17 mouse cellular contexts compared by ENCODE assay signal in the genomic region with DNA sequence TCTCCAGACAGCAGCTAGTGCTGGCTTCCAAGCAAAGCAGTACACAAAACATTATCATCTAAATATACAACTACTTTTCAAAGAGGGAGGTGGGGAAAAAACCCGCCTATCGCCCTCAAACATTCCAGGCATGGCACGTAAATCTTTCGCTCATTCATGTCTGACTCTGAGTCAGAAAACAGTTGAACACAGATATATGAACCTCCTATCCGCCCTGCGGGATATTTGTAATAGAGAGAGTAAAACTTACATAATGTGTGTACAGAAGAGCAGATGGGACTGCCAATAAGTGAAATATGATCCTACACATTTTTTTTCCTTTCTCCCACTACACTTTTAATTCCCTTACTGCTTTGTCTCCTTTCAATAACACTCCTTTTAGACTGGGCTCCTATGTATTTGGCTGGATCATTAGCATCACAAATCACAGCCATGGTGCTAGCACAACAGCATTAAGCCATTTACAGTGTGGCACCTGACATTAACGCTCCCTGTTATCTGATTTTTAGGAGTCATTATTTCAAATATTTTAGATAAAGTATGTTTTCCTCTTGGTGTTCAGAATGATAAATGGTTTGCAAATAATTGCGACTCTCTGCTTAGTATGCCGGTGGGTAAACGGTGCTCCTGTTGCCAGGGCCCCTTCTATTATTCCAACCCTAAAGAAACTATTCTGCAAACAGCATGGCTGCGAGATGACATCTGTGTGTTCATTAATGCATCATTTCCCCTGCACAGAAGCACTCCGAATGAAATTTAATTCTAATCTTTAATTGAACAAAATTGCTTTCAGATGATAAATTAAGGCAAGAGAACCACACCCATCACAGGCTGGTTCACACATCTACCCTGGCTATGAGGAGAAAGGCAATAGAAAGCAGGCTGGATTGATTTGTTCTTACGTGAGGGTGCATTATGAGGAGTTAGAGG.
DNase-seq lines count a peak whose midpoint lies in the region; ATAC-seq and TF ChIP-seq lines count a peak whose summit lies in the region.
"Had no signal": no experiment of that assay in that cellular context is flagged by ENCODE, and none has a peak within 500 bp of the region (broad histone marks: within the 10 kb centered on the region; RNA-seq: fewer than 3 reads in every experiment).

No protein-coding gene starts in this region.

- H3K4me1 ChIP-seq in limb, embryonic 14.5 days (ENCODE audit: control insufficient read depth, insufficient read depth, low read length): peaks cover 11% of the 10 kb centered on the region; the same call in 1 of the 2 replicates
- H3K4me1 ChIP-seq in limb, embryonic 10.5 days: peaks cover 28% of the 10 kb centered on the region
- H3K4me1 ChIP-seq in forebrain, postnatal 0 days (ENCODE audit: insufficient read depth): peaks cover 20% of the 10 kb centered on the region
- peaks cover 49% of the 10 kb centered on the region for H3K4me1 ChIP-seq in midbrain, embryonic 10.5 days
- peaks cover 47% of the 10 kb centered on the region for H3K4me1 ChIP-seq in neural tube, embryonic 13.5 days (replicated peaks)
- H3K4me1 ChIP-seq: megakaryocyte, embryonic 14.5 days; stomach, embryonic 15.5 days had no signal

- DNase-seq in limb, embryonic 14.5 days (ENCODE audit: low spot score): peak; percentile 30
- no peak for DNase-seq in limb, embryonic 10.5 days (ENCODE audit: low spot score)
- no peak for DNase-seq in forebrain, postnatal 0 days
- DNase-seq in midbrain, embryonic 10.5 days (ENCODE audit: low spot score): no peak
- no peak for DNase-seq in cerebellum, postnatal 4 days (ENCODE audit: low spot score in 2 of 2)
- no peak for DNase-seq in heart, adult 9 months (ENCODE audit: low spot score in 2 of 2)
- DNase-seq in layer of hippocampus, adult 2 months (ENCODE audit: low spot score in 2 of 2): no peak
- DNase-seq: cerebellum, adult 2 months; lung, adult 2 months; right cerebral cortex, postnatal 25 days had no signal

- H3K36me3 ChIP-seq in limb, embryonic 14.5 days (ENCODE audit: control insufficient read depth, insufficient read depth, low read length): no peaks in the 10 kb centered on the region
- no peaks in the 10 kb centered on the region for H3K36me3 ChIP-seq in limb, embryonic 10.5 days
- no peaks in the 10 kb centered on the region for H3K36me3 ChIP-seq in forebrain, postnatal 0 days (ENCODE audit: insufficient read depth)
- no peaks in the 10 kb centered on the region for H3K36me3 ChIP-seq in midbrain, embryonic 10.5 days
- H3K36me3 ChIP-seq in neural tube, embryonic 13.5 days: no peaks in the 10 kb centered on the region
- H3K36me3 ChIP-seq: embryonic facial prominence, embryonic 12.5 days; limb, embryonic 13.5 days; stomach, embryonic 15.5 days had no signal

- H3K9me3 ChIP-seq in limb, embryonic 14.5 days (ENCODE audit: control insufficient read depth, low read length): no peaks in the 10 kb centered on the region
- no peaks in the 10 kb centered on the region for H3K9me3 ChIP-seq in limb, embryonic 10.5 days (replicated peaks)
- no peaks in the 10 kb centered on the region for H3K9me3 ChIP-seq in forebrain, postnatal 0 days (ENCODE audit: low read length)
- no peaks in the 10 kb centered on the region for H3K9me3 ChIP-seq in midbrain, embryonic 10.5 days (replicated peaks)
- H3K9me3 ChIP-seq in neural tube, embryonic 13.5 days: no peaks in the 10 kb centered on the region
- H3K9me3 ChIP-seq: embryonic facial prominence, embryonic 12.5 days; limb, embryonic 13.5 days; megakaryocyte, embryonic 14.5 days; stomach, embryonic 15.5 days had no signal

- H3K27me3 ChIP-seq in limb, embryonic 14.5 days (ENCODE audit: control insufficient read depth, insufficient read depth, low read length): no peaks in the 10 kb centered on the region
- no peaks in the 10 kb centered on the region for H3K27me3 ChIP-seq in limb, embryonic 10.5 days (ENCODE audit: low read depth, poor library complexity, severe bottlenecking)
- no peaks in the 10 kb centered on the region for H3K27me3 ChIP-seq in forebrain, postnatal 0 days (ENCODE audit: insufficient read depth, low read length)
- no peaks in the 10 kb centered on the region for H3K27me3 ChIP-seq in midbrain, embryonic 10.5 days (ENCODE audit: low read depth, poor library complexity, severe bottlenecking)
- no peaks in the 10 kb centered on the region for H3K27me3 ChIP-seq in neural tube, embryonic 13.5 days
- H3K27me3 ChIP-seq: embryonic facial prominence, embryonic 12.5 days; limb, embryonic 13.5 days; megakaryocyte, embryonic 14.5 days; stomach, embryonic 15.5 days had no signal

- H3K9ac ChIP-seq in limb, embryonic 14.5 days (ENCODE audit: low read depth, low read length, severe bottlenecking): no peak overlapping the region
- H3K9ac ChIP-seq in forebrain, postnatal 0 days: peak overlapping the region; percentile 18; the same call in 1 of the 2 replicates
- H3K9ac ChIP-seq in neural tube, embryonic 13.5 days: peak overlapping the region; percentile 22
- H3K9ac ChIP-seq: embryonic facial prominence, embryonic 12.5 days; limb, embryonic 13.5 days; stomach, embryonic 15.5 days had no signal

- H3K4me3 ChIP-seq in limb, embryonic 14.5 days (replicated peaks; ENCODE audit: low read length): no peak overlapping the region
- no peak overlapping the region for H3K4me3 ChIP-seq in limb, embryonic 10.5 days
- H3K4me3 ChIP-seq in forebrain, postnatal 0 days (ENCODE audit: low read depth, low read length): no peak overlapping the region
- H3K4me3 ChIP-seq in midbrain, embryonic 10.5 days: no peak overlapping the region
- no peak overlapping the region for H3K4me3 ChIP-seq in neural tube, embryonic 13.5 days
- H3K4me3 ChIP-seq in layer of hippocampus, adult 2 months: no peak overlapping the region
- H3K4me3 ChIP-seq: embryonic facial prominence, embryonic 12.5 days; limb, embryonic 13.5 days; megakaryocyte, embryonic 14.5 days; stomach, embryonic 15.5 days had no signal

- TF ChIP-seq CTCF in forebrain, postnatal 0 days (IDR thresholded peaks at IDR 0.05; ENCODE audit: low read depth): no peak
- TF ChIP-seq CTCF in layer of hippocampus, adult 2 months (conservative IDR thresholded peaks at IDR 0.05): no peak

- no peak overlapping the region for H3K27ac ChIP-seq in limb, embryonic 14.5 days (replicated peaks; ENCODE audit: low read depth, low read length)
- no peak overlapping the region for H3K27ac ChIP-seq in limb, embryonic 10.5 days
- peak overlapping the region; percentile 35; the same call in 1 of the 2 replicates for H3K27ac ChIP-seq in forebrain, postnatal 0 days (ENCODE audit: low read depth, low read length)
- peak overlapping the region; percentile 24; the same call in 1 of the 2 replicates for H3K27ac ChIP-seq in midbrain, embryonic 10.5 days (replicated peaks)
- peak overlapping the region; percentile 11; the same call in 1 of the 2 replicates for H3K27ac ChIP-seq in neural tube, embryonic 13.5 days (replicated peaks)
- no peak overlapping the region for H3K27ac ChIP-seq in layer of hippocampus, adult 2 months
- H3K27ac ChIP-seq: embryonic facial prominence, embryonic 12.5 days; limb, embryonic 13.5 days; stomach, embryonic 15.5 days had no signal

- TF ChIP-seq POLR2A in limb, embryonic 14.5 days (IDR thresholded peaks at IDR 0.05; ENCODE audit: borderline replicate concordance, extremely low read depth, insufficient read depth, insufficient read length): no peak

- H3K4me2 ChIP-seq in limb, embryonic 14.5 days (replicated peaks; ENCODE audit: low read depth, low read length, severe bottlenecking): no peak overlapping the region
- H3K4me2 ChIP-seq in forebrain, postnatal 0 days (ENCODE audit: low read depth): peak overlapping the region; percentile 22
- peak overlapping the region; percentile 2; the same call in 1 of the 2 replicates for H3K4me2 ChIP-seq in neural tube, embryonic 13.5 days
- H3K4me2 ChIP-seq: embryonic facial prominence, embryonic 12.5 days; heart, embryonic 11.5 days; limb, embryonic 13.5 days; stomach, embryonic 15.5 days had no signal

- ATAC-seq in limb, embryonic 14.5 days (ENCODE audit: low FRiP score, low read depth): no peak
- ATAC-seq in forebrain, postnatal 0 days: peak; percentile 58; the same call in 1 of the 2 replicates
- ATAC-seq in neural tube, embryonic 13.5 days (ENCODE audit: low read depth): peak; percentile 56; the same call in 1 of the 2 replicates
- ATAC-seq: inflammation-experienced regulatory T-cells, adult 6 months had no signal

- 50% methylated on average over 13 of the region's 13 CpGs for WGBS in limb, embryonic 14.5 days
- WGBS in limb, embryonic 10.5 days: 68% methylated on average over 13 of the region's 13 CpGs
- 13% methylated on average over 13 of the region's 13 CpGs for WGBS in forebrain, postnatal 0 days
- 61% methylated on average over 13 of the region's 13 CpGs for whole genome bisulfite sequencing in midbrain, embryonic 10.5 days
- WGBS in neural tube, embryonic 13.5 days: 9% methylated on average over 13 of the region's 13 CpGs

Comparison
In these comparisons a context has a peak if more than half of its experiments do, and no peak if none do; other contexts are left out.
1. H3K27ac ChIP-seq: peak in forebrain, postnatal 0 days (single experiment), midbrain, embryonic 10.5 days (single experiment) and neural tube, embryonic 13.5 days (single experiment); none in limb, embryonic 14.5 days (single experiment), limb, embryonic 10.5 days (single experiment) and layer of hippocampus, adult 2 months (single experiment).